Mouse (Mus musculus) kidney, adult 9 months (tissue): Measurements from ENCODE around the gene Sptbn1.

Experiments
- DNase-seq: peaks from one replicate; pipeline ENCODE4 v3.0.0; 2022

The Sptbn1 gene

DNA sequence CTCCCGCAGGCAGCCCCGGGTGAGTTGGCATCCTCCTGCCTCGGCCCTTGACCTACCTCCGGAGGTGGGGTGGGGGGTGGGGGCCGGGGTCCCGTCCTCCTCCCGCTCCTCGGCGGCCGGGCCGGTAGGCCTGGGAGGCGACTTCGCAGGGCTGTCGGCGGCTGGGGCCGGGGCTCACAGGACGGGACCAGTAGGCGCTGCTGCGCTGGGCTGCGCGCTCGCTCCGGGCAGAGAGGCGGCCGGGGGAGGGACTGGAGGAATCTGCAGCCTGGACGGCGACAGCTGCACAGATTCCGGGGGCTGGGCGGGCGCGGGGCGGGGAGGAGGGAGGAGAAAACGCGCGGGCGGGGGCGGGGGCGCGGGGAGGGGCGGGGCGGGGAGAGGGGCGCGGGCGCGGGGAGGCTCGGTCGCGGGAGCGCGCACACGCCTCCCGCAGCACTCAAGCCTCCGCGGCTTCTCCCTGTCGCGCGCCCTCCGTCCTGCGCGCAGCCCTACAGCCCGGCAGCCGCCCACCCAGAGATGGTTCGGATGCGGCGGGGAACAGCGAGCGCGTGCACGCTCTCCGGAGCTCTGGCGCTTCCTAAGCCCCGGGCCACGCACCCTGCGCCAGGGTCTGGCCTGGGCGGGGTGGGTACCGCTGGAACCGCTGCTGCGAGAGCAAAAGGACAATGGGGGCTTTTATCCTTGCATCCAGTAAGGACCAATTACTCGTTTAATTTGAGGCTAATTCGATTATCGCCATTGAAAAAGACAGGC lies at the start of gene Sptbn1:
TSS of gene Sptbn1 (minus strand) at position 284 of the 756 bp plus-strand sequence.
- peak; percentile 87 for DNase-seq

DNA sequence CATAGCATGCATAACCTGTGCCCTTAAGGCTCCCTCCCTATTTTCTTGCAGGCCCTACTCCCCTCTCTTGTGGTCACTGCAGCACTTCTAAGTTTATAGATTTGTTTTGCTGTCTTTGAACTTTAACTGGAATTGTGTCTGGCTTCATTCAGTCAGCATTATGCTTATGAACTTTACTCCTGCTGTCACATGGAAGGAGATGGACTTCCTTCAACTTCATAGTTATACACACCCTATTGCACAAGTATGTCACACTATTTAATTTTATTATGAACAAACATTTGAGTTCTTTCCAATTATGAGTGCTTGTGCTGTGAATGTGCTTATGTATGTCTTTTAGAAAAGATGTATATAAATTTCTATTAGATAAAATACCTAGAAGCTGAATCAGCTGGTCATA lies 26.3 kb upstream of the Sptbn1 start:
- DNase-seq: no peak

DNA sequence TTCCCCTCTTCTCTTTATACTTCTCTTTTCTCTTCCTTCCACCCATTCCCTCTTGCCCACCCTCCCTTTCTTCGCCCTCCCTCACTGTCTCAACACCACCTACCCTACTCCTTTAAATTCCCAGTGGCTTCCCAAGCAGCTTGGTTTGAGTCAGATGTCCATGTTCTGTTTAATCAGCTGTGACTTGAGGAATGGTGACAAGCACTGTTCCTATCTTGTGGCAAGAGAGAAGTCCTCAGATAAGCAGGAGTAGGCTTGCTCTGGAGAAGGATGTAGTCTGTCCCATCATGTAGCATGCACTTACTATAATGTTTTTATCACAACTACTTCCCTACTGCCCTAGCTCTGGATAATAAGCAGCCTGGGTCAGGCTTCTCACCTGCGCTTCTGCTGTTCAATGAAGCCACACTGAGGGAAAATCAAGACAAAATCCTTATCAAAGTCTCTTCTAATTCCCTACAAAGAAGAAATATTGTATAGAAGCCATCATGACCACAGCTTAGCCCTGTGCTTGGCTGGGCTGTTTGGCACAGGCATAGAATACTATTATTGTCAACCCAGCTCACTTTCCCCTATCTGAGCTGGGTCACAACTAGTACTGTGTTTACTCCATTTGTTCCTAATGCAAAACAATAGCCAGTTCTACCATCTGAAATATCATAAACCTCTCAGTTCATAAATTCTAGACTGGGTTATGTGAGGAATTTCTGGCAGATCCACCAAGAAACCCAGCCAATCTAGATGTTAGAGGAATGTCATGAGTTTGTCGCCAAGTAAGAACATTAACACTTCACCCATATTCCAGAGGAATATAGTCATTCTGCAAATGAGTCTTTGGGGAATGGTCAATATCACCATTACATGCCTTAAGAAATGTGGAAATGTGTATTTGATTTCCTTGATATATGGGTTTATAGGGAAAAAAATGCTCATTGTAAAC lies 24.5 kb upstream of the Sptbn1 start:
- no peak for DNase-seq

DNA sequence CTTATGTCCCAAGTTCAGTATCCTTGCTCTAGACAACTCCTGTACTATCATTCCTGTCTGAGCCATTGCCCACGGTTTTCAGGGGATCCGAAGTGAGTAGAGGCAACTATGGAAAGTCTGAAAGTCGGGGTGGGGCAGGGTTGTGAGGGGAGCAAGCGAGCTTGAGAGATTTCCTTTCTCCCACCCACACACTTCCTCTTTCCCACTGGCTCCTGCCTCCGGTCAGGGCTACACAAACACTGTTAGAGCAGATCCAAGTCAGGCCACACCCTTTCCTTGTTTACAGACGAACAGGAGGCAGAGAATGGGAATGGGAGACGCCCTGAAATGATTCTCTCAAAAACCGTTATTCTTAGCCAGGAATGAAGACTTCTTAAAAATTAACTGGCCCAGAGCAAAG lies 23.2 kb upstream of the Sptbn1 start:
- DNase-seq: peak; percentile 69

DNA sequence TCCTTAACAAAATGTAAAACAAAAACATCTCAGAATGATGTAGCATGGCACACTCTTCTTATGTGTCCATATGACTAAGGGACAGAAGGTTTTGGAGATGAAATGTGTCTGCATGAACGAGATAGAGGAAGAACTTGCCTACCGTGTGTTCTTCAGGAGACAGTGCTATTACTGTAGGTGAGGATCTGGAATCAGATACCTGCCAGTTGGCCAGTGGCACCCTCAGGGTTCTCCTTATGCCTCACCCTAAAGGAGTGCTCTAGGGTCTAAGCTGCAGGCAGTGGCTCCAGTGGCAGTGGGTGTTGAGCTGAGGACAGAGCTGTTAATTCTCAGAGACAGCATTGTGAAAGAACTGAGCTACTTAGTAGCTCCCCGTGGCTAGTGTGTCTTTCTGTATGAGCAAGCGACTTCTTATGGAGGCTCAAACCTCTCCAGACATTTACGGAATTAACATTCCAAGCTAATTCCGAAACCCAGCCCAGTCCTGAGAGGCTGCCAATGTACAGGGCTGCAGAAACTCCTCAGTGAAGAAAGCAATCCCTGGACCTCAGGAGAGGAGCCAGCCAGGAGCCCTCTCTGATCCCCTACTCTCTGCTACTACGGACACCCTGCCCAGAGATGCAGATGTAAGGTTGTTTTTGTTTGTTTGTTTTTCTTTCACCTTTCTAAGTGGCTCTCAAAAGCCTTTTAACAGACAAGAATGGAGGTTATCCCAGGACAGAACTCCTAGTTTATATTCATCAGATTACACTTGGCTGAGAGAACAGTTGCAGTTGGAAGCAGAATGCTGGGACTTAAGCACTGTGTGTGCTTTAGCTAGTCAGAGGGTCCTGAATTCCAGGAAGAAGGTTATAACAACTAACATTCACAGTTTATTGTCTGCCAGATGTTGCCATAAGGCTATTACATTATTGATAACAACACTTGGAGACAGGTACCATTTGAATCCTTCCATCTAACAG lies 21.8 kb upstream of the Sptbn1 start:
- no peak for DNase-seq

DNA sequence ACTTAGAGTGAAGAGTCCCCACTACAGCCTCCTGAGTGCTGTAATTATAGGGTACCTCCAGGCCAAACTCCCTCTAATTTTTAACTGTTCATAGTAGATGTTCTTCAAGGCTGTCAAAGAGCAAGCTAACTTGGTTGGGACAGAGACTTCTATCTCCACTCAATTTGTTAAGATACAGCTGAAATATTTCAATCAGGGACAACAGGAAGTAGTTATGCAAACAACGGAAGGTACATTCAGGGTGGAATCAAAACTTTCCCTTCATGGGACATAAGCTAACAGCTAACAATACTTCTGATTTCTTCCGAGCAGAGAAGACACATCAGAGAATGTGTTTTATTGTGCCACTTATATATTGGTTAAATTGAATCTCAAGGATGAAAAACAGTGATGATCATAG lies 20.1 kb upstream of the Sptbn1 start:
- no peak for DNase-seq

DNA sequence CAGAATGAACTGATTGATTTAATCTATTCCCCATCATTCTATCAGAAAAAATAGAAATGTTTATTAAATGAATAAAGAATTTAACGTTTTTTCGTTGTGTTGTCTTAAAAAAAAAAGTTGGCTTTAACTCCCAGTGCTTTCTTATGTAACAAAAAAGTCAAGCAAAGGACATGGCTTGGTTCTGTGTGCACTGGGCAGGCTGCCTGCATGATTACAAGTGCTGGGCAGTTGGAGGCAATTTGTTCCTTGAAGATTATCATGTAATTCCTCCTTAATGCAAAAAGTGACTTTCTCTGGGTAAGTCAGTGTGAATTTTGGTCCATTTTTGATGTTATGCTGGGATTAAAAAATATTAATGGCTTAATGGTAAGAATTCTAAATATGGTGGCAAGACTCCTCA lies 15.7 kb upstream of the Sptbn1 start:
- DNase-seq: peak; percentile 80

DNA sequence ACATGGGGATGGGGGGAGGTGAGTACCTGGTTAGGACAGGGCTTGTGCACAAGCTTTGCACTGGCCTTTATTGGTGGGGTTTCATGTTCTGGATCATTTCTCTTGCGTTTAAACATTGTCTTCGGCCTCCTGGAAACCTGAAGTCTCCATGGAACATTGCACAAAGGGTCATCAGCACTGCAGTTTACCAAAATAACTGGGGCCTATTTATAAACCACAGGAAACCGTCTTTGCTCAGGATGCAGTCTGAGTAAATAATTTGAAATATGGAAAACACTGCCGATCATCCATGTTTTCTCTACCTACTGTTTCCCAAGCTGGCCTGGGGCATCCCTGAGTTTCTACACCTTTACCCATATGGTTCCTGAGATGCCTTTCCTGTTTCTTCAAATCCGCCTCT lies 13.1 kb upstream of the Sptbn1 start:
- peak; percentile 71 for DNase-seq

DNA sequence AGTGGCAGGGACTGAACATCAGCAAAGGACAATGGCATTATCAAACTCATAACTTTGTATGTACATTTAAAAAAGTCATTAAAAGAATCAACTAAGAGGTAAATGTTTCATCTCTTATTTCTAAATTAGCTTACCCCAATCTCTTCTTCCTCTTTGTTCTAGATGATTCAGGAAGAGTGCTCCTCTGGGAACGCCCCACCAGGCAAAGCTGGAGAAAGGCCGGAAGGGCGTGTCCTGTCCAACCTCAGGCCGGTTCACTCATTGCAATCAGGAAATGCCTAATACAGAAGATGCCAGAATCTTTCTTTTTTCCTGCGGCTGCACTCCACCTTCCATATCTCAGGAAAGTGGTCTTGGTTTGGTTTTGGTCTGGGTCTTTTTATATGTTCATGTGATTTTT lies 11.3 kb upstream of the Sptbn1 start:
- DNase-seq: peak; percentile 69

DNA sequence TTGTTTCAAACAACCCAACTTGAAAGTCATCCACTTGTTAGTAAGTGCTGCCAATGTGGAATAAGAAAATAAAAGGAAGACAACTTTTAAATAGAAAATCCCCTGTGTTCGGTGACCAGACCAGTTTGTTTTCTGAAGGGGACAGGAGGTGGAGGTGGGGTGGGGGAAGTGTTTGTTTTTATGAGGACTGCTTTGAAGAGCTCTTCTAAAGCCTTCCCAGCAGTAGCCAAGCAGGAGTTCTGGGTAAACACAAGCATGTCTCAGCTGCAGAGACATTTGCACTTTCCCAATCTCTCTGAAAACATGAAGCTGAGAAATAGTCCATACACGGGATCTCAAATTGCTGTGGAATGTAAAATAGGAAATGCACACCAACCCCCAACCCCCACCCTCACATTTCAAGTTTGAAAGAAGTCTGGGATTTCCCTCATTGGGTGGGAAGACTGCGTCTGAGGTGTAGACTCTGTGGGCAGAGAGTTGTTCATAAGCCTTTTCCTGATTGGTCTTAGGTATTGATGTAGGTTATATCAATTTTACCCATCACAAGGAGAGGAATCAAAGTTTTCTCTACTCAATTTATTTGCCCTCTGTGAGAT lies 7.6 kb upstream of the Sptbn1 start:
- no peak for DNase-seq

DNA sequence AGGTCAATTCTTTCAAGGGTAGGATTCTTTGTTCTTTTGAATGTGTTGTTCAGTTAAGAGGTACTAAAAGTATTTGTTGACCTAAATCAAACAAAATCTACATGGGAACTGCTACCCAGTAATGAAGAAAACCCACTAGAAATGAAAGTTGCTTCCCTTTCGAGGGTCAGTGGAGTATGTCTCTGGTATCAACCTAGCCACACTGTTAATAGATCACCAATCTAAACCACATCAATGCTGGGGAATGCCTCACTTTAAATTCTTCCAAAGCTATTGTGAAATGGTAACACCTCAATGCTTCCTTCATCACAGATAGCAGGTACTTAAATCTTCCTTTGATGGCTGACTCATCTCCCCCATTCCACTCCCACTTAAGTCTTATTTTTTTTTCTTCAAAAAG lies 1.5 kb upstream of the Sptbn1 start:
- DNase-seq: peak; percentile 57

DNA sequence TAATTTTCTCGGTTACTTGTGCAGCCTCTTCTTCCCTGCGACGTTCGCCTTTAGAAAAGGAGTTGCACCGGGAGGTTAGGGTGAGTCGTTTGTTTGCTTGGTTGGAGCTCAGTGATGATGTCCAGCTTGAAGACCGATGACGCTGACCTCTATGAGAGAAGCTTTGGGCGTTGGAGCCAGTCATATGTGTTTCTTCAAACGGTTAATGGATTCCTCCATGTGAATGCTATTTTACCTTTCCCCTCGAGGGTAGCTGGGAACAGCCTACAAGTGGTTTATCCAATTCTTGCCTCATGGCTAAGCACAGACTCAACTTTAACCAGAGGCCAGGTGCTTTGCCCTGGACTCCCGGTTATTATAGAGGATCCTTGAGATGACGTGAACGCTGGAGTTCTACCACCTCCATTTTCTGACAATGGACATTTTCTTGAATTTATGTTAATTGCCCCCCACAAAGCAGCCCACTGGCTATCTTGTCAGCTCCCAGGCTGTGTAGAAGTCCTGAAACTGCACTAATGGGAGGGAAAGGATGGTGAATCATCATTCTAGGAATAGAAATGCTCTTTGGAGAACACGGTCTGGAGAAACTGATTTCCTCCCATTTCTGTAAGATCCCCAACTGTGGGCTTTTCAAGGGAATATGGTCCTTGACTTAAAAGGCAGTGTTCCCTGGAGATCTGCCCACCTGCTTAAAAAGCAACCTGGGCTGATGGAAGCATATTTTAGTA lies 837 bp upstream of the Sptbn1 start:
- DNase-seq: peak; percentile 78

DNA sequence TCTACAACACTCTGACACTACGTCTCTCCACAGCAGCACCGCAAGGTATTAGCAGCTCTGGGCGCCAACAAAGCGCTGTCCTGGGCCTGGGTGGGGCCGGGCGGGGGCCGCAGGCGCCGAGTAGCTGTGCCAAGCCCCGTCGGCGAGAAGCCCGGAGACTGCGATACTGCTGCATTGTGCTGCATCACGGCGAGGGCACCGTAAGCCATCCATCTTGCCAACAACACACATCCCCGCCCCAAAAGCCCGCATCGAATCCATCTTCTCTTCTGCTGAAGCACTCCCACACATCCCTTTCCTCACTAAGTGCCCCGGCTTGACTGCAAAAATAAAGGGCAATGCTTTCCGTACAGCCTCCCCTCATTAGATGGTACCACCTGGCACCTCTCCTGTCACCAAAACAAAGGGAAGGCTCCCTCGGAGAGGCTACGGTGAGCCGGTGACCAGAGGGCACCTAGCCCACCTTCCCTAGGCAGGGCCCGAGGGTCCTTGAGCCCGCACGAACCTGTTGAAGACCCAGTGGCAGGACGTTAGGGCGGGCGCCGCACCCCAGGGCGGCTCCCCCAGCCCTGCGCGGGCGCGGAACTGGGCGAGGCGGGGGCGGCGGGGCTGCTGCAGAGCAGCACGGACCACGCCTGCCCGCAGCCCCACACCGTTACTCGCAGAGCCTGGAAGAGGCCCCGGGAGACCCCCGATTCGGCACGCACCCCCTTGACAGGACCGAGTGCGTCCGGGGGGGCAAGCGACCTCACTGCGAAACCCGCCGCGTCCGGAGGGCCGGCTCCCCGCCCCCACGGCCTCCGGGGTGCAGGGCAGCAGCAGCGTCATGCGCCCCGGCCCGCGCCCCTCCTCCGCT lies 711 bp downstream of the Sptbn1 start:
- peak; percentile 61 for DNase-seq

DNA sequence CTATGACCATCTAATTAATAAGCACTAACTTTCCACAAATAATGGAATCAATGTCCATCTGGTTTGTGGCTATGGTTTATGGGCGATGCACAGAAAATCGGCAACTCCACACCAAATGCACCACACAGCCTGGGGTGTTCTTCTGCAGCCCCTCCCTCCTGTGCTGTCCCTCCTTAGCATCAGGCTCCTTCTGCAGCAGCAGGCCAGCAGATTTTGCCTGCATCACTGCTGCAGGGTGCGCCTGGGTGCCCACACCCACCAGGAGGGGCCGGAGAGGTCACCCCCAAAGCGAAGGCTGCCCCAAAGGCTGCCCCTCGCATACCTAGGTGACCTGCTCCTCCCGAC lies 1.3 kb downstream of the Sptbn1 start:
- DNase-seq: no peak

DNA sequence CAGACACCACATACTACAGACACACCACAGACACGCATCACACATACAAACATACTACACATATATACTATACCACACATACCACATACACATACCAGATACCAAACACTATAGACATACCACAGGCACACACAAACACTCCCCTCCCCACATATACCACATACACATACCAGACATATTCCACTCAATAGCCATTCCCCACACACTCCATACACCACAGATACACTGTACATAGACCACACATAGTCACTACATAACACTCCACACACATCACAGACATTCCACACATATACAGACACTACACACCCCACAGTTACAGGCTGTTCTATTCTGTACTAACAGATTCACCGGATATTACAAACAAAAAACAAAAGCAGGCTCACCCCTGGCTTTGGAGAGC lies 2.3 kb downstream of the Sptbn1 start:
- no peak for DNase-seq

DNA sequence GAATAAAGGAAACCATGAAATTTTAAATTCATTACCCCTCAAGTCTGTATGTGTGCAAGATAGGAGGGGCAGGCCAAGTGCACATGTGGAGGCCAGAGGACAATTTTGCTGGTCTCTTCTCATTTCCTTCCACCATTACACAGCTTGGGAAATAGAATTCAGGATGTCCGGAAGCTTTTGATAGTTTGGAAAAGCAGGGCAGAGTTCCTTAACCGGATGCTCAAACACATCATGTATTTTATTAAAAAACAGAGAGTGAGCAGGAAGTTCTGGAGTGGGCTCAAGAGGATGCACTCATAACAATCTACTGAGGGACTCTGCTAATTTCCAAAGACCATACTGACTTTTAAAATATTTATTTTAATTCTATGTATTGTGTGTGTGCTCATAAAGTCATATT lies 4.3 kb downstream of the Sptbn1 start:
- DNase-seq: peak; percentile 43

DNA sequence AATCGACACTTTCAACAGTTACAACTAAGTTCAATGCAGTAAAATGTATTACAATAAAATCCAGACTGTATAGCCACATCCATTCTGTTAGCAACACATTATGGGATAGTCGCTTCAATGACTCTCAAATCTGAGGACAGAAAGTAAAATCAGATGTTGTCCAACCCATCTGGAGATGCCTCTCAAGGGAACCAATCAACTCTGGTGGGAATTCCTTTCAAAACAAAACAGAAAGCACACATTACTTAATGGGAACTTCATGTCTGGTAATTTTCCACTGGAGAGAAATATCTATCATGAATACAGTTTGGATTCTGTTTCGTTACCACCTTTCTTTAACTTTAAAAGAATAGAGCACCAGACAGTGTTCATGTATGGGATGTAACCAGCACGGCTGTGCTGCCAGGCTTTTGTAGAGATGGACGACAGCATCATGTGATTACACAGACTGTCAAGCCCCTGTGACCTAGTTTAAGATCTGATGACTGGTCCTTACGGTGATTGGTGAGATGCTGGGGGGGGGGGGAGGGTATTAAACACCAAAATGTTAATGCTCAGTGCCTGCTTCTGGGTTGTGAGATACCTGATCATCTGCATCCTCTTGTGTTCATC lies 9.1 kb downstream of the Sptbn1 start:
- DNase-seq: no peak

DNA sequence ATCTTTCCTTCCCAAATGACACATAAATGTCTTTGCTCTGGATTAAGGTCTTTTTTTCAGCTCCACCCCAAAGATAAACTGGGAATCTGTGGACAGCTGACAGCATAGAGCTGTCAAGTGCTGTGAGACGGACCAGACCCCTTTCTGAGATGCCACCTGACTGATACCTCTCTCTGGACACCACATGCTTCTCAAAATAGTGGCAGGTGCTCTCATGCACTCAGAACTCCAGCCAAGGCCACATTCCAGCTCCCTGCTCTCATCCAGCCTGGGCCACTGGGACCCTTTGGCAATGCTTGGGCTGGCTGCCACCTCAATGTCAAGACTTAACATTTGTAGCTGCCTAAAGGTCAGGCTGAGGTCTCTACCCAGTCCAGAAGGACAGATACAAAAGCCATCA lies 10.2 kb downstream of the Sptbn1 start:
- DNase-seq: no peak

DNA sequence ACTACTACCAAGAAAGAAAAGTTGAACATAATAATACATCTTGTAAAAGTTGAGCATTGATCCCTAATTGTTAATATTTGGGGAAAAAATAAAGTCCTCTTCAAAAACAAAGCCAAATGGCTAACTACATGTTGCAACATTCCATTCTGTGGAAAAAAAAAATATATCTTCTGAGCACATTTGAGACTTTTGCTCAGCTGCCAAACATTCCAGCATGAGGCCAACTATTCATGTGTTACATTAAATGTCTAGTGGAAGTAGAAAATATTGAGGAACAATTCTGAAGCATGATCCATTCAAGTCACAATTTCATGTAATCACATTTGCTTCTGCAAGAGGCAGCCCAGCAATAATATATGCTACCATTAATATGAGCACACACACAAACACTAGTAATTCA lies 10.9 kb downstream of the Sptbn1 start:
- DNase-seq: no peak

DNA sequence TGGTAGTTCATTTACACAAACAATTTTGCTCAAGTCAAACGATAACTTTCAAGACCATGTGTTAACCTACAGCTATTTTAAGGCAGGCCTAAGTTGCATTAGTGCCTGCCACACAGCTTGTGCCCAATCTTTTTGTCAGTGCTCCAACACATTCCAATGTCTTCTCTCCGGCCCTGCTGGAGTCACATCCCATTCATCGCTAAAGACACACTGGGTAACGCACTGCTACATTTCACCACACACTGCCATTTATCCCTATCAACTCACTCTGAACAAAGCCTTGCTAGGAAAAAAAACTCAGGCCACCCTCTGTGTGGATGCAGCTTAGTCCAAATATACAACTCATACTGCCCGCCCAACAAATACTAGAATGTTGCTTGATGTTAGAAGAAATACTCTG lies 11.5 kb downstream of the Sptbn1 start:
- DNase-seq: no peak
